Mouse (Mus musculus): Measurements from ENCODE around the gene Plod1.

DNA sequence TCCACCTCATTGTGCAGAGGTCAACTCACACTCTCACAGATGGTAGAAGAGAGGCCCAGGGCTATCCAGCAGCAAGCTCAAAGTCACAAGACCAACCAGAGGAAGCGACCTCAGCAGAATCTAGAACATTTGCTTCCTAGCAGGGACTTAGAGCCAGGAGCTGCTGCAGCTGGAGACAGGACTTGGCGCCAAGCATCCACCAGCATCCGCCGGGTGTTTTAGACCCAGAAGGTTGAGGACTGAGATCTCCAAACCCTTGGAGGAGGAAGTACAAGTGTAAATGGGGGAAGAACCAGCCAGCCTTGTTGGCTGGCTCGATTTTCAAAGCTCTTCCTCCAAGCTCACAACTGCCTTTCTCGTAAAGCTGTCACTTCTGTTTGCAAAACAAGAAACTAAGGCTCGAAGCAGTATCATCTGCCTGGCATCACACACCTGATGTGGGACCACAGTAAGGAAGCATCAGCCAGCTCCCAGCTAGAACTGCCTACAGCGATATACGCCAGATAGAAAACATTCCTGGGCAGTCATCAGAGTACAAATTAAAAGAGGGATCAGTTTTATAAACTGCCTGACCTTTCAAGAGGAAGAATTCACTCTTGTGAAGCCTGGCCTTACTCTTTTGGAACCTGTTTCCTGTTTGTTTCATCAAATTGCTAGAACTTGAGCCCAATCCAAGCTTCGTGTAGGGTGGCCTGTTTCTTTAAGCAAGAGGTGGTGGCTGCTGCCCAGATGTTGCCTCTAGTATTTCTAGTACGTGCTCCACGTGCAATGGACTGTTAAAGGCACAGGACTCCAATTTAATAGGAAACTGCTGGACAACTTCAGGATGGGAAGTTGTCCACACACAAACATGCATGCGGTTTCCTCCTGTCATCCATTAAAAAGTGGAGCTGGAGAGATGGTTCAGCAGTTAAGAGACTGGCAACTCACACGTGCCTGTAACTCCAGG, 1.9 kb upstream of the Plod1 start:
- TF ChIP-seq ZNF384 (IDR thresholded peaks at IDR 0.05; ENCODE audit: low read depth, low read length), result no peak
- no peak for TF ChIP-seq ZC3H11A (IDR thresholded peaks at IDR 0.05; ENCODE audit: borderline replicate concordance, low read depth, low read length)
